24 mouse cellular contexts compared by ENCODE assay signal in the genomic region with DNA sequence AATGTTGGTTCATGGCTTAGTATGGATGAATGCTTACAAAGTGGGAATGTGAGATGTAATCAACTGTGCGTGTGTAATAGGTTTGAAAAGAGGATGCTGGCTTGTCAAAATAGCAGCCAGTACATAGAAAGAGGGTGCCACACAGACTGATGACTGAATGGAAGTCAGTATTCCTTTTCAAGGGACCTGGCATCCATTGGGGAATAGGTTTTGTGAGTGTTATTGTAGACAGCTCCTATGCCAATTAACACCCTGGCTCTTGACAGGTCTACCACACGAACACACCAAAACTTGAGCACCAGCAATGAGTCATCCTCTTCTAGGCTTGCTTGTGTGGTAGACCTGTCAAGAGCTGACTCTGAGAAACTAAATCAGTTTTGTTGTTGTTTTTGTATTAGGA. TPM values are rescaled to one million over a fixed set of nuclear protein-coding genes. Genes with fewer than 3 reads are reported as not detected.
DNase-seq lines count a peak whose midpoint lies in the region; ATAC-seq and TF ChIP-seq lines count a peak whose summit lies in the region.
"Had no signal": no experiment of that assay in that cellular context is flagged by ENCODE, and none has a peak within 500 bp of the region (broad histone marks: within the 10 kb centered on the region; RNA-seq: fewer than 3 reads in every experiment).

No protein-coding gene starts in this region.

- no peak overlapping the region for H3K4me2 ChIP-seq in forebrain, embryonic 14.5 days (ENCODE audit: low read length)
- H3K4me2 ChIP-seq in forebrain, postnatal 0 days (ENCODE audit: low read depth), result no peak overlapping the region
- H3K4me2 ChIP-seq in CH12.LX (ENCODE audit: insufficient read depth, low read depth, poor library complexity, severe bottlenecking), result no peak overlapping the region
- H3K4me2 ChIP-seq: heart, embryonic 13.5 days; hindbrain, embryonic 14.5 days had no signal

- H3K4me3 ChIP-seq in forebrain, embryonic 14.5 days (ENCODE audit: low read depth, low read length), result no peak overlapping the region
- H3K4me3 ChIP-seq in forebrain, postnatal 0 days (ENCODE audit: low read depth, low read length), result no peak overlapping the region
- no peak overlapping the region for H3K4me3 ChIP-seq in CH12.LX (replicated peaks in 1 of 3; ENCODE audit: low read depth in 2 of 3, low read length in 2 of 3, poor library complexity in 1 of 3)
- H3K4me3 ChIP-seq: heart, embryonic 13.5 days had no signal

- no peaks in the 10 kb centered on the region for H3K27me3 ChIP-seq in forebrain, embryonic 14.5 days (replicated peaks; ENCODE audit: control insufficient read depth, insufficient read depth, low read length)
- no peaks in the 10 kb centered on the region for H3K27me3 ChIP-seq in forebrain, postnatal 0 days (ENCODE audit: insufficient read depth, low read length)
- no peaks in the 10 kb centered on the region for H3K27me3 ChIP-seq in CH12.LX (replicated peaks)
- H3K27me3 ChIP-seq: heart, embryonic 13.5 days; Patski had no signal

- no peak overlapping the region for H3K27ac ChIP-seq in forebrain, embryonic 14.5 days (ENCODE audit: low read depth, low read length)
- no peak overlapping the region for H3K27ac ChIP-seq in forebrain, postnatal 0 days (ENCODE audit: low read depth, low read length)
- no peak overlapping the region for H3K27ac ChIP-seq in CH12.LX (ENCODE audit: insufficient read depth, low read depth)
- H3K27ac ChIP-seq: heart, embryonic 13.5 days; hindbrain, embryonic 14.5 days; hindbrain, postnatal 0 days had no signal

- TF ChIP-seq EP300 in CH12.LX (IDR thresholded peaks at IDR 0.05; ENCODE audit: low read length), result no peak

- DNase-seq in forebrain, embryonic 14.5 days (ENCODE audit: low spot score), result peak; percentile 45
- DNase-seq in forebrain, postnatal 0 days, result no peak
- DNase-seq in CH12.LX (ENCODE audit: extremely low read depth), result peak; percentile 19
- peak; percentile 73 for DNase-seq in brain, embryonic 14.5 days (ENCODE audit: low read depth)
- no peak for DNase-seq in kidney, postnatal 10 days
- DNase-seq in natural killer cell, adult 2 months (ENCODE audit: low spot score in 2 of 2), result no peak
- DNase-seq: adrenal gland, postnatal 10 days; adrenal gland, postnatal 36 days; cerebellum, adult 18-20 months; cerebellum, adult 9-10 months; cerebellum, postnatal 14 days; gastrocnemius, postnatal 25 days; heart, adult 18-20 months; heart, postnatal 14 days; heart, postnatal 4 days; kidney, adult 18-20 months had no signal

- no peak for TF ChIP-seq POLR2A in CH12.LX (IDR thresholded peaks at IDR 0.05; ENCODE audit: low read depth, low read length)
- no peak for TF ChIP-seq POLR2A in brain, embryonic 14.5 days (IDR thresholded peaks at IDR 0.05; ENCODE audit: borderline replicate concordance, extremely low read depth, insufficient read depth, insufficient read length, poor library complexity, severe bottlenecking)

- no peak overlapping the region for H3K9ac ChIP-seq in forebrain, embryonic 14.5 days (ENCODE audit: low read length)
- H3K9ac ChIP-seq in forebrain, postnatal 0 days, result no peak overlapping the region
- no peak overlapping the region for H3K9ac ChIP-seq in CH12.LX (ENCODE audit: insufficient read depth, low read depth)
- H3K9ac ChIP-seq: heart, embryonic 13.5 days; hindbrain, embryonic 14.5 days had no signal

- peak; percentile 86 for ATAC-seq in forebrain, embryonic 14.5 days
- no peak for ATAC-seq in forebrain, postnatal 0 days
- ATAC-seq in monocyte, adult 5-6 weeks (replicated peaks; ENCODE audit: insufficient number of reproducible peaks, low FRiP score, low TSS enrichment, poor library complexity, severe bottlenecking), result 0 out of 2 replicates have a peak, but pooled peaks have one; percentile 35
- ATAC-seq: hindbrain, postnatal 0 days; inflammation-experienced regulatory T-cells, adult 6 months; intestine, embryonic 16.5 days; Patski had no signal

- H3K36me3 ChIP-seq in forebrain, embryonic 14.5 days (ENCODE audit: control insufficient read depth, insufficient read depth, low read length), result peaks cover 51% of the 10 kb centered on the region
- peaks cover 29% of the 10 kb centered on the region for H3K36me3 ChIP-seq in forebrain, postnatal 0 days (ENCODE audit: insufficient read depth)
- H3K36me3 ChIP-seq in CH12.LX (replicated peaks in 1 of 2; ENCODE audit: control insufficient read depth in 1 of 2, insufficient read depth in 1 of 2, low read length in 1 of 2), result peaks cover 24 to 52% of the 10 kb centered on the region in 2 experiments

- no peaks in the 10 kb centered on the region for H3K9me3 ChIP-seq in forebrain, embryonic 14.5 days (replicated peaks; ENCODE audit: control insufficient read depth, low read length)
- no peaks in the 10 kb centered on the region for H3K9me3 ChIP-seq in forebrain, postnatal 0 days (ENCODE audit: low read length)
- H3K9me3 ChIP-seq in CH12.LX (replicated peaks; ENCODE audit: low read length), result no peaks in the 10 kb centered on the region
- H3K9me3 ChIP-seq: G1E; heart, embryonic 13.5 days had no signal

- in situ Hi-C loops in CH12.LX (cut with MboI; ENCODE audit: low pct_ligation_motif_present, low pct_unique_long_range_greater_than_20kb, low sequenced_read_pairs), result no loop called here

- no peaks in the 10 kb centered on the region for H3K4me1 ChIP-seq in forebrain, embryonic 14.5 days (ENCODE audit: control insufficient read depth, insufficient read depth, low read length)
- H3K4me1 ChIP-seq in forebrain, postnatal 0 days (ENCODE audit: insufficient read depth), result no peaks in the 10 kb centered on the region
- H3K4me1 ChIP-seq in CH12.LX (ENCODE audit: control insufficient read depth in 1 of 2, insufficient read depth in 2 of 2), result peaks cover 0 to 28% of the 10 kb centered on the region in 2 experiments; a peak in 2 of 4 replicates

- 39% methylated on average over 2 of the region's 2 CpGs for WGBS in forebrain, embryonic 14.5 days
- WGBS in forebrain, postnatal 0 days, result 37% methylated on average over 2 of the region's 2 CpGs

- TF ChIP-seq CTCF in forebrain, postnatal 0 days (IDR thresholded peaks at IDR 0.05; ENCODE audit: low read depth), result no peak
- TF ChIP-seq CTCF in CH12.LX (conservative IDR thresholded peaks at IDR 0.05 in 1 of 2, IDR thresholded peaks at IDR 0.05 in 1 of 2; ENCODE audit: low read depth in 2 of 2, low read length in 2 of 2), result no peak
- no peak for TF ChIP-seq CTCF in brain, embryonic 14.5 days (IDR thresholded peaks at IDR 0.05; ENCODE audit: borderline replicate concordance, extremely low read depth, insufficient read depth, insufficient read length)

- H3K79me2 ChIP-seq in CH12.LX (replicated peaks; ENCODE audit: control insufficient read depth, extremely low read depth, insufficient read depth, poor library complexity, severe bottlenecking), result 0 out of 2 replicates have a peak, but pooled peaks cover 3% of the 10 kb centered on the region

- dilution Hi-C loops in CH12.LX (cut with MboI; ENCODE audit: extremely low pct_ligation_motif_present, extremely low pct_unique_long_range_greater_than_20kb, low sequenced_read_pairs), result no loop called here

- TF ChIP-seq RAD21 in CH12.LX (IDR thresholded peaks at IDR 0.05; ENCODE audit: low read depth, low read length), result no peak

TF ChIP-seq in CH12.LX, 34 proteins besides CTCF, POLR2A, EP300 and RAD21:
- no peak for TF ChIP-seq NRF1 (IDR thresholded peaks at IDR 0.05; ENCODE audit: low read depth, low read length)

RNA-seq across cellular contexts. Expression of a gene that starts 45.6 kb away (rescaled TPM):
- 43.3 and 50.4 TPM in 2 replicates for polyA plus RNA-seq in forebrain, embryonic 14.5 days (2014; fragmentation: Nextera tagmentation; extraction: Ambion mirVana)
- total RNA-seq in forebrain, postnatal 0 days (2014; rRNA removed), result 211 and 242 TPM in 2 replicates
- 16.5 and 21.2 TPM in 2 replicates for polyA plus RNA-seq in forebrain, postnatal 0 days (2015; fragmentation: Nextera tagmentation; extraction: Ambion mirVana)
- total RNA-seq in CH12.LX (2012; rRNA removed) (26.1 and 27.6 TPM in 2 replicates), CH12.LX (2014; rRNA removed) (94.3 and 101 TPM in 2 replicates)
- polyA plus RNA-seq in CH12.LX (2012; ENCODE audit: insufficient read length, low read depth), result 53.2 and 53.4 TPM in 2 replicates
- polyA plus RNA-seq in brain, embryonic 14.5 days (2012; rRNA removed), result 182 and 193 TPM in 2 replicates
- total RNA-seq in monocyte, adult 5-6 weeks (2017), result 450 to 531 TPM (median 492 TPM) in 3 replicates

Comparison
In these comparisons a context has a peak if more than half of its experiments do, and no peak if none do; other contexts are left out.
1. DNase-seq: peak in forebrain, embryonic 14.5 days (single experiment), CH12.LX (single experiment) and brain, embryonic 14.5 days (single experiment); none in forebrain, postnatal 0 days (single experiment), kidney, postnatal 10 days (single experiment) and natural killer cell, adult 2 months (0 of 2).